Mouse (Mus musculus): ENCODE measurements around the gene Tcstv3. TPM values are rescaled to one million over a fixed set of nuclear protein-coding genes. Genes with fewer than 3 reads are reported as not detected.
"Not testable (repeated sequence)": the region's sequence is repeated elsewhere in the genome, so short reads cannot be mapped to it uniquely, and the experiment has no call there.

Tcstv3 gene
- not detected in 2 replicates for polyA plus RNA-seq (2015; fragmentation: Nextera tagmentation; extraction: Ambion mirVana)

DNA sequence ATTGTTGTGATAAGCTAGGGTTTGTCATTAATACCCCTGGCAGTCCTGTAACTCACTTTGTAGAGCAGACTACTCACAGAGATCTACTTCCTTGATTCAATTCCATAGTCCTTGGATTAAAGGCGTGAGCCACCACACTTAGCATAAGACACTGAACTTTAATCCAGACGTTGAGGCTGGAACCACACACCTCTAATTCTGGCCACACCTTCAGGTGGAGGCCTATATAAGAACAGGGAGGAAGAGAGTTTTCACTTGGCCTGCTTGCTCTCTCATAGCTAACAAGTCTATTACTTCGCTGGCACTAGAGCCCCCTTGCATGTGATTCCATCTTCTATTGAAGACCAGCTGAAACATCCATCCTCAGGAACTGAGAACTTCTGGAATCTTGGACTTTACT is at the start of gene Tcstv3:
TSS of gene Tcstv3 (plus strand) at position 301 of the 400 bp plus-strand sequence.
- not testable (repeated sequence) for DNase-seq (ENCODE audit: low spot score)

DNA sequence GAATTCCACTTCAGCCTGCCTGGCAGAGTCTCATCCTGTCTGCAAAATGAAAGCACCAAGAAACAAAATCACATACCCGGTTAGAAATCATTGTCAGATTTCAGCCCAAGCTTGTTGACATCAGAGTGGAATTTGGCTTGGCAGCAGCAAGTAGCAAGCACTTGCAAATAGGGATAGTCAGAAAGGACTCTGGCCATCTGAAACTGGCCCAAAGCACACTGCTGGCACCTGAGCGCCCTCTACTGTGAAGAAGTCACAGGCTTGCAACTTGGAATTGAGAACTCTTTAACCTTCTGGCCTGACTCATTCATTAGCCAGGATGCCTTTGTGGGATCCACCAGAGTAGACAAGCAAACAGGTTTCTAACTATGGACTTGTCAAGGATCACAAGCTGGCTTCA is 38.8 kb upstream of the Tcstv3 start:
- not testable (repeated sequence) for DNase-seq (ENCODE audit: low spot score)

DNA sequence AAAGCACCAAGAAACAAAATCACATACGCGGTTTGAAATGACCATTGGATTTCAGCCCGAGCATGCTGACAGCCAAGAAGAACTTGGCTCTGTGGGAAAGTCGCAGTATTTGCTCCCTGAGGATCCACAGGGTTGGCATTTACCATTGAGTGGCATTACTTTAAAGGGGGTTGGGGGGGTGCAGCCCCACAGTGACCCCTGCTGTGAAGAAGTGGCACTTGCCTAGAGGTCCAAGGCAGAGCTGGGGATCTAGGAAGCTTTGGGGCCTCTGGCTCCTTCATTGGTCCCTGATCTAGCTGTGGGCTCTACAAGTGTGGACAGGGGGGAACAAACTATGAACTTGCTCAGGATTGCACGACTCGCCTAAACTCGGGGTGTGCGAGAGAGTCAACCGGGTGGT is 37.9 kb upstream of the Tcstv3 start:
- DNase-seq (ENCODE audit: low spot score): no peak

GRCm38 (mm10) chr13:120299324-120299894 is 17.3 kb upstream of the Tcstv3 start:
- DNase-seq (ENCODE audit: low spot score): peak; percentile 44

- DNase-seq (ENCODE audit: low spot score): peak; percentile 84
Observed at GRCm38 (mm10) chr13:120299991-120300442, 16.7 kb upstream of the Tcstv3 start, which contains the start of gene BC147527. Gene BC147527 (plus strand): TSS chr13:120300392.

DNA sequence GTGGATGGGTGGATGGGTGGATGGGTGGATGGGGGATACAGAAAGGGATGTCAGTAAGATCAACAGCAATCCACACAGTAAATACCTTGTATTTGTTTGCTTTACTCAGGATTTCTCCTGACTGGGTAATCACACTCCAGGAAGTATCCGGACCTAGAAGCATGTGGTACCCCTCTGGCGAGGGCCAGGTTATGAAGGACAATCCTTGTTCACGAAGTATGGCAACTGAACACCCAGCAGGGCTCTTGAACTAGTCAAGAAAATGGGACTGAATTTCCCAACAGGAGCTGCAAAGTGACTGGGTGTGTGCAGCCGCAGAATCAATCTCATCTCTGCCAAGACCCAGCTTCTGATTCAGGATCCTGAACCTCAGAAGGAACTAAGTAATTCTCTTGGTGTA is 15.8 kb upstream of the Tcstv3 start:
- DNase-seq (ENCODE audit: low spot score): no peak

DNA sequence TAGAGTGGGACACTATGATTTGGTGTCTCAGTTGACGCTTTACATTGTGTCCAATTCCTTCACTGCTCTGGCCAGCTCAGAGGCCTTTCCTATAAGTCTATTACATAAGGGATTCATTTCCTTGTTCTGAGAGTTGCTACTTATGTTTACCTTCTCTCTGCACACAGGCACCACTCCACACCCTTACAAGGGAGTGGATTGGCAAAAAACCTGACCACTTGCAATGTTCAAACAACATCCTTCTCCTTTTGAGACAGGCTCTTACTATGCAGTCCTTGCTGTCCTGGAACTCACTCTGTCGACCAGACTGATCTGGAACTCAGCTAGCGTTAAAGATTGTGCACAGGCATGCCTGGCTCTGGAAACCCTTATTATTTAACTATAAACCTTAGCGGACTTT is 5.9 kb upstream of the Tcstv3 start:
- no peak for DNase-seq (ENCODE audit: low spot score)

DNA sequence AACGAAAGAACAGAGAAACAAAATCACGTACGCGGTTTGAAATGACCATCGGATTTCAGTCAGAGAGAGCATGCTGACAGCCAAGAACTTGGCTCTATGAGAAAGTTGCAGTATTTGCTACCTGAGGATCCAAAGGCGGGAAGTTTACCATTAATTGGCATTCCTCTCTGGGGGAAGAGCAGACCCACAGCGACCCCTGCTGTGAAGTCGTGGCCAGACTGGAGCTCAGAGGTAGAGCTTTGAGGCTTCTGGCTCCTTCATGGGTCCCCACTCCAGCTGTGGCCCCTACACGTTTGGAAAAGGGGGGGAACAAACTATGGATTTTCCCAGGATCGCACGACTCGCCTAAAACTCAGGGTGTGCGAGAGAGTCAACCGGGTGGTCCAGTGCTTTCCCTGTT is 3.1 kb upstream of the Tcstv3 start:
- DNase-seq (ENCODE audit: low spot score): peak; percentile 63

DNA sequence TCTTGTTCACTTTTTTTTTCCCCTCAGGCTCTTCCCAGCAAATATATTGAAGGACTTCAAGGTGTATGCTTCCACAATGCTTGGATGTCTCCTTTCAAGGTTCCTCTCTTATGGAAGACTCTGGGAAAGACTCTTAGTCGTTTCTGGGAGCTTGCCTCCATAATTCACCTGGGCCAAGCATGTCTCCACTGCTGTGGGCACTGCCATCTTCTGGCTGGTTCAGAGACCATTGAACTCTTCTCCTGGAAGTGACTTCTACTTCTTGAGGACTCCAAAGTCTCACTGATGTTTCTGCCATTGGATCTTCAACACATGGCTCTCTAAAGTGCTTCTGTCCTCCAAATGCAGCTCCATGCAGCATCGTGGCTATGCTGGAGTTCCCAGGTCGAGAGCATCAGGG is 3.5 kb downstream of the Tcstv3 start:
- no peak for DNase-seq (ENCODE audit: low spot score)

GRCm38 (mm10) chr13:120320721-120321120 is 4.0 kb downstream of the Tcstv3 start:
- DNase-seq (ENCODE audit: low spot score): no peak

Other genes with a start within 250 kb of the Tcstv3 start
- not detected in 2 replicates for gene Gm20767, start 176.6 kb upstream of the Tcstv3 start, polyA plus RNA-seq (2015; fragmentation: Nextera tagmentation; extraction: Ambion mirVana)
- gene Gm21818, start 144.4 kb upstream of the Tcstv3 start, polyA plus RNA-seq (2015; fragmentation: Nextera tagmentation; extraction: Ambion mirVana): not detected in 2 replicates
- gene Gm21762, start 100.9 kb upstream of the Tcstv3 start, polyA plus RNA-seq (2015; fragmentation: Nextera tagmentation; extraction: Ambion mirVana): 0.35 and 0.39 TPM in 2 replicates
- not detected in 2 replicates for gene Gm21731, start 77.8 kb upstream of the Tcstv3 start, polyA plus RNA-seq (2015; fragmentation: Nextera tagmentation; extraction: Ambion mirVana)
- gene AF067061, start 53.8 kb upstream of the Tcstv3 start, polyA plus RNA-seq (2015; fragmentation: Nextera tagmentation; extraction: Ambion mirVana): not detected in 2 replicates
- 21.9 and 23.9 TPM in 2 replicates for gene BC147527, start 16.5 kb upstream of the Tcstv3 start, polyA plus RNA-seq (2015; fragmentation: Nextera tagmentation; extraction: Ambion mirVana)

All from thymus, postnatal 0 days (tissue).